Mouse (Mus musculus) lung, postnatal 0 days (tissue): ENCODE data around the gene Slc35c1.

Source experiments
- CTCF ChIP-seq: IDR thresholded peaks from 2 replicates; pipeline ENCODE4 v1.5.1; 2016; ENCODE audit warnings: antibody characterized with exemption, mild to moderate bottlenecking
- EP300 ChIP-seq: IDR thresholded peaks from 2 replicates; pipeline ENCODE4 v1.6.1; 2016; ENCODE audit warnings: antibody characterized with exemption, mild to moderate bottlenecking, control low read depth

DNA sequence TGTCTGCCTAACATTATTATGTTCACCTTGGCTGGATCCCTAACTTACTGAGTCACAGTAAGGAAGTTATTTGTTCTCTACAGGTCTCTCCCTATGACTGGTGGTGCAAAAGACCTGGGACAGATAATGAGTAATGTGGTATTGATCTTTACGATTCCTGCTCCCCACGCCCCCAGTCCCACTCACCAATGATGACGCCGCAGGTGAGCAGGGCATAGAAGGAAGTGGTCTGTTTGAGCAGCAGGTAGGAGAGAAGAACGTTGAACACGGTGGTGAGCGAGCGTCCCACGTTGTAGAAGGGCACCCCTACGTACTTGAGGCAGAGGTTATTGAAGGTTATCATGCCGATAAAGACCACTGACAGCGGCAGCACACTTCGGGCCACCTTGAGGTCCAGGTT is 1.9 kb downstream of the Slc35c1 start:
- TF ChIP-seq CTCF (no peak), EP300 (no peak)
